Mouse (Mus musculus) erythroblast, embryonic 14.5 days (primary cell): Measurements from ENCODE around the gene Hmga1. TPM values are rescaled to one million over a fixed set of nuclear protein-coding genes. Genes with fewer than 3 reads are reported as not detected.

Source experiments
- H3K27me3 ChIP-seq: 2 replicates; pipeline ENCODE4 v1.6.1; 2012; ENCODE audit warnings: inconsistent platforms; ENCODE audit not compliant: control insufficient read depth
- H3K36me3 ChIP-seq: 2 replicates; pipeline ENCODE4 v1.6.1; 2012; ENCODE audit warnings: mild to moderate bottlenecking, inconsistent platforms; ENCODE audit not compliant: control insufficient read depth
- H3K4me1 ChIP-seq: 2 replicates; pipeline ENCODE4 v1.6.1; 2012; ENCODE audit warnings: inconsistent platforms; ENCODE audit not compliant: control insufficient read depth
- H3K4me3 ChIP-seq: replicated peaks from 2 replicates; pipeline ENCODE3; 2012; ENCODE audit warnings: moderate library complexity, mild to moderate bottlenecking, inconsistent platforms
- H3K9me3 ChIP-seq: 2 replicates; pipeline ENCODE4 v1.6.1; 2012; ENCODE audit warnings: low read length, inconsistent platforms, mixed read lengths; ENCODE audit not compliant: control insufficient read depth
- GATA1 ChIP-seq: IDR thresholded peaks from 2 replicates; pipeline ENCODE4 v1.6.1; 2012; ENCODE audit warnings: low read length, inconsistent platforms, mixed read lengths
- TAL1 ChIP-seq: IDR thresholded peaks from 3 replicates; pipeline ENCODE4 v1.6.1; 2012; ENCODE audit warnings: low read length, inconsistent platforms, mixed read lengths
- polyA plus RNA-seq: library from polyadenylated mRNA; stranded (reverse); fragments of >175 nt; gene quantifications from 2 replicates; pipeline ENCODE4 v1.2.3, GENCODE M21; 2012

The Hmga1 gene
- 57.3 and 59.4 TPM in 2 replicates for polyA plus RNA-seq

DNA sequence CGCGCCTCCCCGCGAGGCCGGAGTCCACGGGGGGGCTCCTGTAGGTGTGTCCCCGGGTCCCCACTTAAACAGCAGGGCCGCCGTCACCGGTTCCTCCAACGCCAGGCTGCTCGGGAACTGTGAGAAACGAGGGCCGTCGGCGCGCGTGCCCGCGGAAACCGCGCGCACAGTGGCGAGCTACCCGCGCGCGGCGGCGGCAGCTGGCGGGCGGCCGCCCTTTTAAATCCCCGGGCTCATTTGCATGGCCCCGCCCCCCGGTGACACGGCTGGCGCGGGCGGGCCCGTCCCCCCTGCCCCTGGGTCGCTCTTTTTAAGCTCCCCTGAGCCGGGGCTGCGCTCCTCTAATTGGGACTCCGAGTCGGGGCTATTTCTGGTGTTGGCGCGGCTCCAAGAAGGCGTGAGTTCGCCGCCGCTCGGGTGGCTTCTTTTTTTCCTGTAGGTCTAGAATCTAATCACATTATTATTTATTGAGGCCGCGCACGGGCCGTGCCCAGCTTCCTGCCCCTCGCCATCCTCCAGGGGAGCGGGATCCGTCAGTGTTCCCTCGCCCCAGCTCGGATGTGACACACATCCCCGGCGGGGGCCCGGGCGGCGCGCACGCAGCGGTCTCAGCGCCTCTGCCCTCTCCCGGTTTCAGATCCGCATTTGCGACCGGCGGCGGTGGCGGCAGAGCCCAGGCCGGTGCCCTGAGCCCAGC lies at the start of gene Hmga1:
Hmga1 (plus strand) TSS at position 183 of the 697 bp plus-strand sequence.
- H3K27me3 ChIP-seq = peaks cover 3% of the 10 kb centered on the region; the same call in 1 of the 2 replicates
- no peaks in the 10 kb centered on the region for H3K9me3 ChIP-seq
- H3K4me1 ChIP-seq = peaks cover 69% of the 10 kb centered on the region
- H3K4me3 ChIP-seq = peak within 1 kb of the TSS; percentile 82
- TF ChIP-seq GATA1 = no peak
- no peak for TF ChIP-seq TAL1
- peaks cover 19% of the 10 kb centered on the region for H3K36me3 ChIP-seq

DNA sequence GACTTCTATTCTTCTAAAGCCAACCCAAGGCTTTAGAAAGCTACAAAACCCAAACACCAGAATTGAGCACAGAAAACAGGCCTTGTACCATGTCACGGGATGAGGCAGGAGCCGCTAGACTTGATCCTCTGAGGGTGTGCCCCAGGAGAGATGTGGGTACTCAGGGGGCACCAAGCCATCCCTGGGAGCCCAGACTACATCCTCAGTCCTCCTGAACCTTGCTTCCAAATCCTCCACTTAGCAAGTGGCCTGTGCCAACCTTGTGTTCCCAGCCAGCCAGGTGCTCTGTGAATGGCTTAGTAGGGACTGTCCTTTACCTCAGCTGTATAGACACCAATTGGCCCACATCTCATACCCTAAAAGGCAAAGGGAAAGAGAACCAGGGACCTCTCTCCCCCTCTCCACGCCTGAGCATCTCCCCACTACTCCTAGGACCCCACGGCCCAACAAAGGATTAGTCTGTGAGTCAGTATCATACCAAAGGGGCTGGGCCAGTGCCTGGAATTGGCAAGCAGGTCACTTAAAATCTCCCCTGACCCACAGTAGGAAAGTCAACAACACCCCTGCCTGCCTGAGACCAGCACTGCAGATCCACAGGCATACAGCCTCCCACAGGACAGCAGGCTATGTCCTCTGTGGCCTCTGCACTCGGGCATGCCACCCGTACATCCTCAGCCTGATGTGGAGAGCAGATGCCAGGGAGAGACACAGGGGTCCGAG lies 49.3 kb upstream of the Hmga1 start:
- H3K27me3 ChIP-seq = peaks cover 56% of the 10 kb centered on the region
- TF ChIP-seq GATA1 (no peak), TAL1 (no peak)
- H3K4me1 ChIP-seq = no peaks in the 10 kb centered on the region
- no peaks in the 10 kb centered on the region for H3K36me3 ChIP-seq
- no peaks in the 10 kb centered on the region for H3K9me3 ChIP-seq
- no peak overlapping the region for H3K4me3 ChIP-seq

DNA sequence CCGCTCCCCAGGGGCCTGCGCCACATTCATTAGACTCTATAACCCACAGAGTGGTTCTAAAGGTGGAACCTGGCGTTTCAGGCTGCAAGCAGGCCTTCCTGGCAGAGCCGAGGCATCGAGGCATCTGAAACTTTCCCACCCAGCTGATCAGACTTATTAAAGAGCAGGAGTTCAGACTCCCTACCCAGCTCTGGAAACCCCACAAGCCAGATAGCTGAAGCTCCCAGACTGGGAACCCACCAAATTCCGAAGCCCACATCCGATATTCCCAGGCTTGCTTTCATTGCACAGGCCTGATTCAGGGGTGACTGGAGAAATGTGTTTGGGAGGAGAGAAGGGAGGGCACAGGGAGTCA lies 48.7 kb upstream of the Hmga1 start:
- peaks cover 56% of the 10 kb centered on the region for H3K27me3 ChIP-seq
- TF ChIP-seq TAL1 = no peak
- no peak for TF ChIP-seq GATA1
- H3K4me3 ChIP-seq = no peak overlapping the region
- no peaks in the 10 kb centered on the region for H3K4me1 ChIP-seq
- H3K9me3 ChIP-seq = no peaks in the 10 kb centered on the region; the same call in 1 of the 2 replicates
- H3K36me3 ChIP-seq = no peaks in the 10 kb centered on the region

DNA sequence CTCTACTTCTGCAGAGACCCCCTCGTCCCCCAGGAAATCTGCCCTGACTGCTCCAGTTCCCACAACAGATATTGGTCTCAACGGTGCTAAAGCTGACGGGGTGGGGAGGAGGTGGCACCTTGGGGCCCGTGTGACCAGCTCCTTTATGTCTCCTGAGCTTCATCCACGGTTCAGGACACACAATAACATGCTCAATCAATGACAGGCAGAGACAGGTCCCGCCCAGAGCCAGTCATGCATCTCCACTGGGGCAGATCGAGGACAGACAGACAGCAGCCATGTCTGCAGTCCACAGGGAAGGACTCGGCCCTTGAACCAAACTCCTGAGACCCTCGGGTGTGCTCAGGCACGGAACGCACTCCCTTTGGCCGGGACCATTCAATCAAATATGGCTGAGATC lies 48.3 kb upstream of the Hmga1 start:
- H3K27me3 ChIP-seq = peaks cover 56% of the 10 kb centered on the region
- TF ChIP-seq TAL1 (no peak), GATA1 (no peak)

DNA sequence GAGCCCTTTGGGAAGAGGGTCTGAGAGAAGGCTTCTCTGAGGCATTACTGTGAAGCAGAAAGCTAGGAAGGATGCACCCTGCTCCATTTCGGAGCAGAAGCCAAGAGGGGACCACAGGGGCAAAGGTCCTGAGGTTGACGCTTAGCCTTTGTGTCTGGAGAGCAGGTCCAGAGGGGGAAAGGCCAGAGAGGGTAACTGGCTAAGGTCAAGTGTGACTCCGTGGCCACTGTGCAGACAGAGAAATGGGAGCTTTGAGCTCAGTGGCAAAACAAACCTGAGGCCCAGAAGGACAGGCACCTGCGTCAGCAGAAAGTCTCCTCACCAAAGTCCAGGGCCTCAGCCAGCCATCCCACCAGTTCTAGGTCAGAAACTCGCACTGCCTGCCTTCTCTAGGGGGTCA lies 47.8 kb upstream of the Hmga1 start:
- Histone ChIP-seq H3K9me3 (no peaks in the 10 kb centered on the region; the same call in 1 of the 2 replicates), H3K4me1 (no peaks in the 10 kb centered on the region), H3K36me3 (no peaks in the 10 kb centered on the region), H3K4me3 (no peak overlapping the region), H3K27me3 (peaks cover 59% of the 10 kb centered on the region)
- TF ChIP-seq TAL1 (no peak), GATA1 (no peak)

More for the DNA sequence above, 48.3 kb upstream of the Hmga1 start:
- H3K36me3 ChIP-seq = no peaks in the 10 kb centered on the region
- H3K9me3 ChIP-seq = no peaks in the 10 kb centered on the region; the same call in 1 of the 2 replicates
- no peak overlapping the region for H3K4me3 ChIP-seq
- H3K4me1 ChIP-seq = no peaks in the 10 kb centered on the region

DNA sequence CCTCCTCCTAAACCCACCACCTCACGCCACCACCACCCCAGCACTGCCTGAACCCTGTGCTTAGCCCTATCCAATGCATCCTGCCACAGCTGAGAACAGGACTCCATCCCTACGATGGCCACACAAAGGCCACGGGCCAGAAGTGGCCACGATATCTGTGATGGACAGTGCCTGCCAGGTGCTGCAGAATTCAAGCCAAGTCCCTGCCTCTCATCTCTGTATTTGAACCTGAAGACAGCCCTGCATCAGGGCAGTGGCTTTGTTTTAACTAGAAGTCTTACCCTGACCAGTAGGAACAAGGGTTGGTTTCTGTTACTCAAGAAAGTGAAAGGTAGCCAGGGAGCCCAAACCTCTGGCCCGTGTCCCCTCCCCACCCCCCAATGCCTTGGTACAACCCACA lies 47.2 kb upstream of the Hmga1 start:
- Histone ChIP-seq H3K27me3 (peaks cover 61% of the 10 kb centered on the region), H3K36me3 (no peaks in the 10 kb centered on the region), H3K9me3 (no peaks in the 10 kb centered on the region; the same call in 1 of the 2 replicates), H3K4me3 (no peak overlapping the region), H3K4me1 (no peaks in the 10 kb centered on the region)
- TF ChIP-seq TAL1 = no peak
- TF ChIP-seq GATA1 = no peak

- TF ChIP-seq TAL1 (no peak), GATA1 (no peak)
- no peak overlapping the region for H3K4me3 ChIP-seq
- H3K4me1 ChIP-seq = no peaks in the 10 kb centered on the region
- H3K9me3 ChIP-seq = no peaks in the 10 kb centered on the region; the same call in 1 of the 2 replicates
- H3K36me3 ChIP-seq = no peaks in the 10 kb centered on the region
- peaks cover 68% of the 10 kb centered on the region for H3K27me3 ChIP-seq
Observed at GRCm38 (mm10) chr17:27510258-27511124, 45.8 kb upstream of the Hmga1 start.

- Histone ChIP-seq H3K27me3 (peaks cover 68% of the 10 kb centered on the region), H3K4me3 (no peak overlapping the region), H3K9me3 (no peaks in the 10 kb centered on the region; the same call in 1 of the 2 replicates), H3K4me1 (no peaks in the 10 kb centered on the region), H3K36me3 (no peaks in the 10 kb centered on the region)
- TF ChIP-seq TAL1 (no peak), GATA1 (no peak)
Observed at GRCm38 (mm10) chr17:27511125-27511735, 45.1 kb upstream of the Hmga1 start.
